Mouse (Mus musculus) gastrocnemius, postnatal 14 days (tissue): ENCODE results near the gene Krtap3-3. TPM values are rescaled to one million over a fixed set of nuclear protein-coding genes. Genes with fewer than 3 reads are reported as not detected.

Experiments
- total RNA-seq, 2 experiments: library from RNA; stranded (reverse); gene quantifications; 2 replicates each; pipeline ENCODE4 v1.2.3; 2021

Krtap3-3 gene
- total RNA-seq, 2 experiments from 2014 or later = not detected

Other genes with a start within 250 kb of the Krtap3-3 start
- gene Krt25, start 227.9 kb downstream of the Krtap3-3 start, total RNA-seq = not detected
- not detected for gene Krt26, start 212.9 kb downstream of the Krtap3-3 start, total RNA-seq
- gene Krt27, start 199.8 kb downstream of the Krtap3-3 start, total RNA-seq = not detected
- not detected for gene Krt28, start 176.0 kb downstream of the Krtap3-3 start, total RNA-seq
- gene Krt10, start 161.5 kb downstream of the Krtap3-3 start, total RNA-seq = 1 to 10 TPM; 4.5 to 5.7 TPM
- gene Krt12, start 128.6 kb downstream of the Krtap3-3 start, total RNA-seq = not detected
- under 1 TPM; 0.27 TPM for gene Krt20, start 112.7 kb downstream of the Krtap3-3 start, total RNA-seq
- not detected for gene Krt23, start 57.7 kb downstream of the Krtap3-3 start, total RNA-seq
- not detected for gene Krt39, start 29.5 kb downstream of the Krtap3-3 start, total RNA-seq
- gene Krt40, start 7.7 kb downstream of the Krtap3-3 start, total RNA-seq = not detected
- not detected for gene Krtap3-2, start 6.0 kb upstream of the Krtap3-3 start, total RNA-seq
- gene Gm11939, start 8.6 kb upstream of the Krtap3-3 start, total RNA-seq = not detected
- gene Krtap3-1, start 15.8 kb upstream of the Krtap3-3 start, total RNA-seq = not detected
- gene Krtap1-5, start 30.2 kb upstream of the Krtap3-3 start, total RNA-seq = not detected
- not detected for gene Krtap1-4, start 32.8 kb upstream of the Krtap3-3 start, total RNA-seq
- not detected for gene Krtap1-3, start 40.5 kb upstream of the Krtap3-3 start, total RNA-seq
- gene Krtap9-3, start 47.2 kb upstream of the Krtap3-3 start, total RNA-seq = not detected
- gene Gm11938, start 52.4 kb upstream of the Krtap3-3 start, total RNA-seq = not detected
- gene Gm11937, start 59.3 kb upstream of the Krtap3-3 start, total RNA-seq = not detected
- not detected for gene Krtap2-4, start 64.0 kb upstream of the Krtap3-3 start, total RNA-seq
- not detected for gene Gm11562, start 69.6 kb upstream of the Krtap3-3 start, total RNA-seq
- not detected for gene Krtap4-1, start 77.4 kb upstream of the Krtap3-3 start, total RNA-seq
- not detected for gene Krtap4-2, start 84.2 kb upstream of the Krtap3-3 start, total RNA-seq
- not detected for gene Krtap4-7, start 93.2 kb upstream of the Krtap3-3 start, total RNA-seq
- not detected for gene Gm11555, start 99.4 kb upstream of the Krtap3-3 start, total RNA-seq
- not detected for gene Gm11563, start 108.1 kb upstream of the Krtap3-3 start, total RNA-seq
- gene Krtap4-6, start 115.1 kb upstream of the Krtap3-3 start, total RNA-seq = not detected
- gene Gm14190, start 139.9 kb upstream of the Krtap3-3 start, total RNA-seq = not detected
- gene Gm14180, start 183.4 kb upstream of the Krtap3-3 start, total RNA-seq = not detected
- gene Gm11595, start 222.0 kb upstream of the Krtap3-3 start, total RNA-seq = not detected
- gene Krtap4-8, start 229.8 kb upstream of the Krtap3-3 start, total RNA-seq = not detected
- not detected for gene Krtap4-9, start 234.3 kb upstream of the Krtap3-3 start, total RNA-seq
- gene Gm11596, start 242.6 kb upstream of the Krtap3-3 start, total RNA-seq = not detected
- not detected for gene Gm11569, start 248.1 kb upstream of the Krtap3-3 start, total RNA-seq